Mouse (Mus musculus) liver, embryonic 13.5 days (tissue): ENCODE results near the gene Dock9. TPM values are rescaled to one million over a fixed set of nuclear protein-coding genes. Genes with fewer than 3 reads are reported as not detected.
A peak's percentile ranks its signal among the peaks of the same experiment; 100 is the strongest.
"Not testable (repeated sequence)": the region's sequence is repeated elsewhere in the genome, so short reads cannot be mapped to it uniquely, and the experiment has no call there.

Source experiments
- ATAC-seq: fragments of 200-750 bp; cut with Nextera tagmentation; 2 replicates; pipeline ENCODE4 v1.8.0; 2017; ENCODE audit warnings: low read depth, mild to moderate bottlenecking, moderate number of reproducible peaks, moderate library complexity
- DNase-seq: peaks from one replicate; pipeline ENCODE4 v3.0.0; 2022
- H3K27ac ChIP-seq: fragments of 300-500 bp; sonication (generic); 2 replicates; pipeline ENCODE4 v1.5.1; 2015; ENCODE audit warnings: moderate library complexity, mild to moderate bottlenecking, inconsistent platforms
- H3K27me3 ChIP-seq: fragments of 300-500 bp; sonication (generic); 2 replicates; pipeline ENCODE4 v1.6.1; 2015; ENCODE audit warnings: mild to moderate bottlenecking, inconsistent platforms
- H3K36me3 ChIP-seq: fragments of 300-500 bp; sonication (generic); 2 replicates; pipeline ENCODE4 v1.6.1; 2015; ENCODE audit warnings: mild to moderate bottlenecking, inconsistent platforms
- H3K4me1 ChIP-seq: fragments of 300-500 bp; sonication (generic); replicated peaks from 2 replicates; pipeline ENCODE4 v1.6.1; 2015; ENCODE audit warnings: inconsistent platforms
- H3K4me2 ChIP-seq: fragments of 300-500 bp; sonication (generic); 2 replicates; pipeline ENCODE4 v1.6.1; 2015; ENCODE audit warnings: inconsistent platforms, mild to moderate bottlenecking, moderate library complexity
- H3K4me3 ChIP-seq: fragments of 300-500 bp; sonication (generic); replicated peaks from 2 replicates; pipeline ENCODE4 v1.5.1; 2015; ENCODE audit warnings: mild to moderate bottlenecking, inconsistent platforms
- H3K9ac ChIP-seq: fragments of 300-500 bp; sonication (generic); 2 replicates; pipeline ENCODE4 v1.6.1; 2015; ENCODE audit warnings: mild to moderate bottlenecking, inconsistent platforms
- H3K9me3 ChIP-seq: fragments of 300-500 bp; sonication (generic); replicated peaks from 2 replicates; pipeline ENCODE4 v1.6.1; 2016; ENCODE audit warnings: inconsistent platforms
- WGBS: fragments of 180-500 bp; shearing (Covaris S2); methylation state at CpG from one replicate; pipeline ENCODE4 v1.1.7; 2015; ENCODE audit not compliant: insufficient replicate concordance; 5-methylcytosine and 5-hydroxymethylcytosine counted together
- polyA plus RNA-seq: library from polyadenylated mRNA; unstranded; fragments of >200 nt; fragmentation: Nextera tagmentation; extraction: Ambion mirVana; gene quantifications from 2 replicates; pipeline ENCODE4 v1.2.1, GENCODE M21; 2015

Gene Dock9
- polyA plus RNA-seq, 1 experiment from 2014 or later: 0.99 TPM

DNA sequence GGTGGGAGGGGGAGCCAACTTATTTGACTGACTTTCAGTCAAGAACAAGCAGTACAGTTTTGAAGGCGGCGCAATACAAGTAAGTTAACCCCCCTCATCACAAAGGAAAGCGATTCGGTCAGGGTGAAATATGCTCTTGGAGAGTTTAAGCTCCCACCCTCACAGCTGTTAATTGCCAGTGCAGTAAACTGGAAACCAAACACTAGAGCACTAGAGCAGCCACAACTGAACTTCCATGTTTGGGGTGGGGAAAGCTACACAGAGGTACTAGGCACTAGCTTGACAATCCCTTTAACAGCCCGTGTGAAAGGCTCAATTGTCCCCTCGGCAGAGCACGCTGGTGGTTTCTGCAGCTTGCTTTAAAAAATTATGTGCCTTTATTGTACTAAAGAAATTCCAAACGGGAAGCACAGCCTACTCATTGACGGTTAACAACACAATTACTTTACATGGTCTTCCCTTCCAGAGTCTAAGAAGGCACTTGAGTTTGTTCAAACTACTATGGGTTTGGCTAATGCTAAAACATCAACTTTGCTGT lies 100.4 kb downstream of the Dock9 start:
- no peaks in the 10 kb centered on the region for H3K9me3 ChIP-seq
- ATAC-seq (no peak), DNase-seq (no peak)
- H3K36me3 ChIP-seq: no peaks in the 10 kb centered on the region
- peaks cover 18% of the 10 kb centered on the region for H3K27me3 ChIP-seq
- H3K4me2 ChIP-seq: peak overlapping the region; percentile 42; the same call in 1 of the 2 replicates
- H3K9ac ChIP-seq: no peak overlapping the region
- H3K27ac ChIP-seq: no peak overlapping the region
- H3K4me3 ChIP-seq: no peak overlapping the region
- 40% methylated on average over 9 of the region's 9 CpGs for WGBS
- H3K4me1 ChIP-seq: peaks cover 15% of the 10 kb centered on the region; the same call in 1 of the 2 replicates

DNA sequence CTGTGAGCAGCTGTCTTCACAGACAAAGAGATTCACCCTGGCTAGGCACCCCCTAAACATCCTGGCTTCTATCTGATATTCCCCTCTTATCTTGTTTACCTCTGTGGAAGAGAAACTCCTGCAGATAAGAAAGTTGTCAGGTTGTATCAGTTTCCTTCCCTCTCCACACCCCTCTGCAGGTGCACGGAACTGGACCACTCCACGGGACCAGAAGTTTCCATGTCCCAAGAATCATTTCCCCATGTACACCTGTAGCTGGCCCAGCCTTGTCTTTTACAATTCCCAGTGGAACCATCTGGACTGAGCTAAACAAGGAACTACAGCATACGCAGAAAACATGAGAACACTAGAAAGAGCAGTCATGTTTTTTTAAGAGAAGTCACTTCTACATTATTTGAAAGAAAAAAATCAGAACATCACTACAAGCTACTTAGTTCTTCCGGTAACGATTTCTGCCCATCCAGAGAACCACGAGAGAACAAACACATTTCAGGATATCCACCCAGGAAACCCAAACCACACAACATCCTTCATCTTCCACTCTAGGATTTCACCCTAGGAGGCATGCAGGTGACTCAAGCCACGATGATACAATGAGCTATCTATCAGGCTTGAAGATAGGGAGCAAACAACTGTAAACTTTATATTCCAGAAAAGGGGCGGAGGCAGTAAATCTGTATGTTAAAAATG lies 101.1 kb downstream of the Dock9 start:
- Histone ChIP-seq H3K9me3 (no peaks in the 10 kb centered on the region), H3K4me2 (no peak overlapping the region), H3K27me3 (peaks cover 18% of the 10 kb centered on the region), H3K27ac (no peak overlapping the region), H3K4me3 (no peak overlapping the region), H3K36me3 (no peaks in the 10 kb centered on the region; the same call in 1 of the 2 replicates), H3K4me1 (peaks cover 15% of the 10 kb centered on the region; the same call in 1 of the 2 replicates), H3K9ac (no peak overlapping the region)
- 30% methylated on average over 8 of the region's 8 CpGs for WGBS
- ATAC-seq (no peak), DNase-seq (no peak)

DNA sequence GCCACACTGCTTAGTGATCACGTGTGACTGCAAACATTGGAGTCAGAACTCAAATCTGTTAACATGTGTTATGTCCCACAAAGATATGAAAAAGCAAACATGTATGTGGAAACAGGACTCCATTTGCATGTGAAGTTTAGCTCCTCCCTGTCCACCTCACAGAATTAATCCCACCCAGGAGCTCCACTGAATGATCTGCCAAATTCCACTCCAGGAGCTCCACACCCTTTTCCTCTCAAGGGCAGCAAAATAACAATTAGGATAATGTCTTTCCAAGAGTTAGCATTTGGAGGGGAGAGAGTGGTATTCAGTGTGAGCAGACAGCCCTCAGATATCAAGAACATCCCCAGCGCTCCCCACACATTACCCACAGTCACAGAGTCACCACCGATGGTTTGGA lies 102.9 kb downstream of the Dock9 start:
- no peak overlapping the region for H3K4me3 ChIP-seq
- H3K36me3 ChIP-seq: no peaks in the 10 kb centered on the region; the same call in 1 of the 2 replicates
- peaks cover 18% of the 10 kb centered on the region for H3K27me3 ChIP-seq
- WGBS: 63% methylated on average over 3 of the region's 3 CpGs
- H3K9me3 ChIP-seq: no peaks in the 10 kb centered on the region
- H3K27ac ChIP-seq: no peak overlapping the region
- ATAC-seq (no peak), DNase-seq (no peak)
- no peak overlapping the region for H3K4me2 ChIP-seq
- H3K4me1 ChIP-seq: peaks cover 15% of the 10 kb centered on the region; the same call in 1 of the 2 replicates
- no peak overlapping the region for H3K9ac ChIP-seq

DNA sequence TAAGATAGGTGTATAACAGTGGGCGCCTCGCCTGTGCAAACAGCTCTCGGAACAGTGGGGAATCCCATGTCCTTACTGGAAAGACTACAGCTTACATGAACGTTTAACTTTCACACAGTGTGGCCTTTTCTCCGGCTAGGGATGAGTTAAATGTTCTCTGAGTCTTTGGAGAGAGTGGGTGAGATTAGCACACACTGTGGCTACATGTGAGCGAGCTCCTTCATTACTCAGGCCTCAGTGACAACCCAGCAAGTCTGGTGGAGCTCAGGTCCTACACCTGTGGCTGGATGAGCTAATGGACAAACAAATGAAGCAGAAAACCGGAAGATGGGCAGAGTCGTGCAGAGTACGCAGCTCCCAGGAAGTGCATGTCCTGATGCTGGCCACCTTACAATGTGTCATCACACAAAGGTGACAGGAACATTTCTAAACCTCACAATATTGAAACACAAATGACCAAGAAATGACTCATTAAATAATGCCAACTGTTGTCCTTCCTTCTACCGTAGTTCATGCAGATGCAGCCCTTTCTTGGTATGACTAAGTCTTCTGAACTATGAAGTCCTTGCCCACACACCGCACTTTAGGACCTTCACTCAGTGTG lies 103.5 kb downstream of the Dock9 start:
- H3K27me3 ChIP-seq: peaks cover 18% of the 10 kb centered on the region
- no peaks in the 10 kb centered on the region for H3K9me3 ChIP-seq
- H3K36me3 ChIP-seq: no peaks in the 10 kb centered on the region; the same call in 1 of the 2 replicates
- no peak overlapping the region for H3K27ac ChIP-seq
- DNase-seq (no peak), ATAC-seq (no peak)
- H3K4me1 ChIP-seq: peaks cover 15% of the 10 kb centered on the region; the same call in 1 of the 2 replicates
- no peak overlapping the region for H3K9ac ChIP-seq
- H3K4me3 ChIP-seq: no peak overlapping the region
- 70% methylated on average over 11 of the region's 11 CpGs for WGBS
- H3K4me2 ChIP-seq: no peak overlapping the region

DNA sequence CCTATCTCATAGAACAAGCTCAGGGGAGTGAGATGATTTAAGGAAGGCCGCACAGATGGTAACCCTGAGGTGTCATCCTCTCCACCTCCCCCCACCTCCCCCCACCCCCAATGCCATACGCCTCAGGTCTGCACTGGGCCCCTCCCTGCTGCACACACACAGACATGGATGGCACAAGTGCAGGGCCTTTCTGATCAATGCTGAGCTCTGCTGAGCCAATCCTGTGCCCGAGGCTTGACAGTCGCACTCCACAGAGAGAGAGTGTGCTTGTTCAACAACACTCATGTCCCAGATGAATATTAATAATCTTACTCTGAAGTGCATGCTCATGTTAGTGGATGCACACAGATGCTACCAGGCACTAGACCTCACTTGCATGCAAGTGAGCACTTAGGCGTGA lies 108.0 kb downstream of the Dock9 start:
- ATAC-seq, H3K4me2 ChIP-seq: not testable (repeated sequence)

DNA sequence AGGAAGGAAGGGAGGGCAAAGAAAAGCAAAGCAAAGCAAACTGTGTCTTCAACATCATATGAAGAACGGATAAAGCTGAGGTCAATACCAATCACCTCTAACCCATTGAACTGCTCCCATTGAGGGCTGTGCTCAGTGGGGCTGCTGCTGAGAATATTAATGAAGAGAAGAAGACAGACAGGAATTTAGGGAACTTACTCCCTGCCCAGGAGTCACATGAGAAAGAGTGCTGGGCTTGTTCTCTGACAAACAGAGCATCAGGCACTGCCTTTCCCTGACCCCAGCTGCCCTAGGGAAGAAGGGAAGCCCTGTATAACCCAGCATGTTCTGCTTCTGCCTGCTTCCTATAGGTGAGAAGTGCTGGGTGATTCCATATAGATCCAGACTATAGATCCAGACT lies 109.5 kb downstream of the Dock9 start:
- H3K9ac ChIP-seq: no peak overlapping the region
- ATAC-seq: no peak
- H3K4me3 ChIP-seq: no peak overlapping the region
- H3K27ac ChIP-seq: no peak overlapping the region
- no peaks in the 10 kb centered on the region for H3K9me3 ChIP-seq
- WGBS: 63% methylated on average over 1 of the region's 1 CpGs
- no peaks in the 10 kb centered on the region for H3K4me1 ChIP-seq
- no peaks in the 10 kb centered on the region; the same call in 1 of the 2 replicates for H3K36me3 ChIP-seq
- H3K4me2 ChIP-seq: no peak overlapping the region
- no peak for DNase-seq
- H3K27me3 ChIP-seq: no peaks in the 10 kb centered on the region

More for the DNA sequence above, 108.0 kb downstream of the Dock9 start:
- not testable (repeated sequence) for H3K4me1 ChIP-seq, DNase-seq, H3K4me3 ChIP-seq, H3K9me3 ChIP-seq, H3K9ac ChIP-seq, H3K36me3 ChIP-seq, H3K27ac ChIP-seq, H3K27me3 ChIP-seq
- 65% methylated on average over 5 of the region's 5 CpGs for WGBS

DNA sequence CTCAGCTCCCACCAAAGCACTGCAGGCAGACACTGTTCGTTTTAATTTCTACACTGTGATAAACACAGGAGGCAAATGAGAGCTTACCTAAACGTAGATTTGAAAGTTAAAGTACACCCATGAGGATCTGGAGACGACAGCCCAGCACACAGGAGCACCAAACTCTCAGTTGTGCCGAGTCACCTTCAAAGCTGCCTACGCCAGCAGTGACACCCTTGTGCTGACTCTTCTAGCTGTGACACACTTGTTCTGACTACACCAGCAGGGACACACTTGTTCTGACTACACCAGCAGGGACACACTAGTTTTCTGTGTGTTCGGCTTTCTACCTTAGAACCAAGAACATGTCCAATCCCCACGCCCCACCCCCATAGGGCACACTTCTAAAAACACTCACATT lies 110.4 kb downstream of the Dock9 start:
- Histone ChIP-seq H3K36me3 (no peaks in the 10 kb centered on the region; the same call in 1 of the 2 replicates), H3K27me3 (no peaks in the 10 kb centered on the region), H3K27ac (no peak overlapping the region), H3K9ac (no peak overlapping the region), H3K9me3 (no peaks in the 10 kb centered on the region), H3K4me3 (no peak overlapping the region), H3K4me1 (no peaks in the 10 kb centered on the region), H3K4me2 (no peak overlapping the region)
- ATAC-seq (no peak), DNase-seq (no peak)
- 53% methylated on average over 7 of the region's 7 CpGs for WGBS

DNA sequence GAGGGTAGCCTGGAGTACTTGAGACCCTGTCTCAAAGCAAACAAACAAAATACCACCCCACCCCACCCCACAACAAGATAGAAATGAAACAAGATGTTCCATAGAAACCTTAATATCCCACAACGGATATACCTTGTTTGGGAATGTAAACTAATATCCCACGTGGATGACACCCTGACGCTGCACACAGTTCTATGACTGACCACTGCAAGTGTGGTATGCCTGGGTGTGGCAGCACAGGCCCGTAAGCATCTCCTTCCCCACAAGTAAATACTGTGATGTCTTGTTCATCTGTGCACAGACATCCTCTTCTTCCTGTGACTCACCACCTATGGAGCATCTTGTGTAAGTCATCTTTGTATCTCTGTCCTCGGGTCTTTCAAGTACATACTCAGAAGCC lies 118.7 kb downstream of the Dock9 start:
- Histone ChIP-seq H3K27me3 (no peaks in the 10 kb centered on the region), H3K36me3 (no peaks in the 10 kb centered on the region), H3K9me3 (no peaks in the 10 kb centered on the region), H3K4me2 (no peak overlapping the region), H3K4me1 (no peaks in the 10 kb centered on the region; the same call in 1 of the 2 replicates), H3K27ac (no peak overlapping the region), H3K9ac (no peak overlapping the region), H3K4me3 (no peak overlapping the region)
- DNase-seq (no peak), ATAC-seq (no peak)
- WGBS: 67% methylated on average over 5 of the region's 5 CpGs

DNA sequence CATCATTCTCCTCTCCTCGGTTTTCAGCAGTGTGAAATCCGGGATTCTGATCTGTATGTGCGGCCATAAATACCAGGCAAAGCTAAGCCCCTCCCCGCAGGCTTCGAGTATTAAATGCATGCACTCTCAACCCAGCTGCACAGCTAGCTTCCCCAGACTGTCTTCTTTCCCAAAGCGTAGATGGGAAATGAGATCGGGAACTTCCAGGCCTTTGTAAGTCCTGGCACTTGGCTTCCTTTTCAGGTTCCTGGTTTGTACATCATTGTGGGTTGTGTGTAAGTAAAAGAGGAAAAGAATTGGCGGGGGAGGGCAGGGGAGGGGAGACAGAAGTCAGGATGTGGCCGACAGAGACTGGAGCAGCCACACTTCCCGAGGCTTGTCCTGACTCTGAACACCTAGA lies 119.2 kb downstream of the Dock9 start:
- DNase-seq: no peak
- WGBS: 34% methylated on average over 10 of the region's 10 CpGs
- no peak overlapping the region for H3K27ac ChIP-seq

DNA sequence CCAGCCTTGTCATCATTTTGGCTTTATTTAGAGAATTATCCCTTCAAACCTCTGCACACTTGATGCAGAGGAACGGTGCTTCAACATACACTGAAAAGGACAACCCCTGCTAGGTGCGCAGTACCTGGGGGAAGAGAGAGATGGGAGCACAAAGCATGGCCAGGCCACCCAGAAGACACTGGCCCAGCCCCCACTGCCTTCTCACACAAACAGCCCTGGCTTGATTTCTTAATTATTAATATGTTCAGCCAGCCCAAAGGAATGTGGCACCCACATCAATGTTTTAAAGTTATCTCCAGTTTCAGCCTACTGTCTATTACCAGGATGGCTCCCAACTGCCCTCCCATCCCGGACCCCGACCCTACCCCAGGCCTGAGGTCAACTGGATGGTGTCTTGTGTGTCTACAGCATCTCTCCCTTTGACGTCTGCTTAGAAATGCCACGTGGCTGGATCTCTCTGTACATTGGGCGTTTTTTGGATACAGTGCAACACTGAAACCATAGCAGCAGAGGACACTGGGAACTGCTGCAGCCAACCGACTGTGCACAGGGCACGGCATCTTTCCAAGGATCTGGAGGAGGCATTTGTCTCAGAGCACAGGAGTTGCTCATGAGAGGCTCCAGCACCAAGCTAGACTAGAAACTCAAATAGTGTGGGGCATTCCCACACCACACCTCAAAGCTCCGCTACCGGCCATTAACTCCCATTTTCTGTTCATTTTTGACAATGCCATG lies 120.9 kb downstream of the Dock9 start:
- H3K4me2 ChIP-seq: no peak overlapping the region
- no peaks in the 10 kb centered on the region; the same call in 1 of the 2 replicates for H3K4me1 ChIP-seq
- no peaks in the 10 kb centered on the region for H3K27me3 ChIP-seq
- H3K36me3 ChIP-seq: no peaks in the 10 kb centered on the region
- no peak for DNase-seq
- 73% methylated on average over 11 of the region's 11 CpGs for WGBS
- H3K4me3 ChIP-seq: no peak overlapping the region
- H3K27ac ChIP-seq: no peak overlapping the region
- no peaks in the 10 kb centered on the region for H3K9me3 ChIP-seq
- no peak overlapping the region for H3K9ac ChIP-seq
- no peak for ATAC-seq

More for the DNA sequence above, 119.2 kb downstream of the Dock9 start:
- no peak overlapping the region for H3K4me3 ChIP-seq
- H3K9ac ChIP-seq: no peak overlapping the region
- H3K27me3 ChIP-seq: no peaks in the 10 kb centered on the region
- H3K4me2 ChIP-seq: no peak overlapping the region
- H3K9me3 ChIP-seq: no peaks in the 10 kb centered on the region
- no peak for ATAC-seq
- H3K36me3 ChIP-seq: no peaks in the 10 kb centered on the region
- H3K4me1 ChIP-seq: no peaks in the 10 kb centered on the region; the same call in 1 of the 2 replicates

DNA sequence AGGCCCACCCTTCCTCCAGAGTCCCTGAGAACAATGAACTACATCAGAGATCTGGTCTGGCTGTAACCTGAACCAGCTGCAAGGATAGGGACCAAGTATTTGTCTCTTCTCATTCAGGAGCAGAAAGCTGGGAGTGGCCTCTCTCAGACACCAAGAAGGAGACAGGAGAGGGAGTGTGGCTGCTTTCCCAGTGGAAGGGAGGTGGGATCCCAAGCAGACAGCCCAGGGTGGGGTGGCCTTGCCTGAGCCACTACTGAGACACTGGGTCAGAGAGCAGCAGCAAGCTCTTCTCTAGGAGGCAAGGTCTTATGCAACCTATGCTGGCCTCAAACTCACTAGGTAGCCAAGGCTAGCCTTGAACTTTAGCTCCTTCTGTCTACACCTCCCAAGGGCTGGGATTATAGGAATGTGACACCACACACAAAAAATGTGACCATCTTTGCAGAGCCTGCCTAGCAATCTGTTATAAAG lies 121.5 kb downstream of the Dock9 start:
- Histone ChIP-seq H3K27ac (no peak overlapping the region), H3K27me3 (no peaks in the 10 kb centered on the region), H3K4me2 (no peak overlapping the region), H3K9ac (no peak overlapping the region), H3K4me1 (no peaks in the 10 kb centered on the region; the same call in 1 of the 2 replicates), H3K4me3 (no peak overlapping the region), H3K9me3 (no peaks in the 10 kb centered on the region), H3K36me3 (no peaks in the 10 kb centered on the region)
- DNase-seq (no peak), ATAC-seq (no peak)
